Mouse (Mus musculus): Measurements from ENCODE around the gene Dnajc17. TPM values are rescaled to one million over a fixed set of nuclear protein-coding genes. Genes with fewer than 3 reads are reported as not detected.

Dnajc17 gene
- polyA plus RNA-seq, 1 experiment from 2014 or later: 24.9 TPM

DNA sequence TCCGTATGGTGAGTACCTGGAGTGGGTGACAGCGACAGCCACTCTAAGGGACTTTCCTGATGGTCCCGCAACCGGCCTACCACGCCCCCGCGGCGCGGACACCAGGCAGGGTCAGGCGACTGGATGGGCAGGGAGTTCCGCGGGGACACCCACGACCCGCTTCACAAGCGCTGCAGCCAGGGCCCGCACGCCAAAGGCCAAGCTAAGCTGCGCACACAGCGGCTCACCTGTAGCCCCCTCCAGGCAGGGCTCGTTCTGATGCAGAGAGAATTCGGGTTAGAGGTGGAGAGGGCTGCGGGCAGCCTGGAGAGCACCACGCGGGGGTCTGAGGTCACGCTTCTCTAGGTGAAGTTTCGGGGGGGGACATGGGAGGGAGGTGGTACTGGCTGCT, 40.7 kb downstream of the Dnajc17 start:
- H3K36me3 ChIP-seq: peaks cover 9% of the 10 kb centered on the region; the same call in 1 of the 2 replicates
- DNase-seq (ENCODE audit: low spot score): no peak
- peak overlapping the region; percentile 64 for H3K27ac ChIP-seq
- WGBS: 3% methylated on average over 26 of the region's 26 CpGs
- H3K9me3 ChIP-seq: no peaks in the 10 kb centered on the region
- H3K27me3 ChIP-seq (ENCODE audit: insufficient read depth, poor library complexity, severe bottlenecking): peaks cover 59% of the 10 kb centered on the region
- peaks cover 30% of the 10 kb centered on the region for H3K4me1 ChIP-seq (replicated peaks)
- peak overlapping the region; percentile 68 for H3K4me3 ChIP-seq

GRCm38 (mm10) chr2:119166901-119167865, 41.4 kb downstream of the Dnajc17 start, which contains the start of gene Gchfr:
TSS of gene Gchfr (plus strand) at chr2:119167773.
- Histone ChIP-seq H3K27ac (peak within 1 kb of the TSS; percentile 64), H3K4me1 (replicated peaks) (peaks cover 23% of the 10 kb centered on the region), H3K27me3 (ENCODE audit: insufficient read depth, poor library complexity, severe bottlenecking) (peaks cover 59% of the 10 kb centered on the region), H3K36me3 (peaks cover 5% of the 10 kb centered on the region; the same call in 1 of the 2 replicates), H3K9me3 (no peaks in the 10 kb centered on the region), H3K4me3 (peak within 1 kb of the TSS; percentile 68)
- peak; percentile 73 for DNase-seq (ENCODE audit: low spot score)
- WGBS: under 1% methylated on average over 60 of the region's 60 CpGs

DNA sequence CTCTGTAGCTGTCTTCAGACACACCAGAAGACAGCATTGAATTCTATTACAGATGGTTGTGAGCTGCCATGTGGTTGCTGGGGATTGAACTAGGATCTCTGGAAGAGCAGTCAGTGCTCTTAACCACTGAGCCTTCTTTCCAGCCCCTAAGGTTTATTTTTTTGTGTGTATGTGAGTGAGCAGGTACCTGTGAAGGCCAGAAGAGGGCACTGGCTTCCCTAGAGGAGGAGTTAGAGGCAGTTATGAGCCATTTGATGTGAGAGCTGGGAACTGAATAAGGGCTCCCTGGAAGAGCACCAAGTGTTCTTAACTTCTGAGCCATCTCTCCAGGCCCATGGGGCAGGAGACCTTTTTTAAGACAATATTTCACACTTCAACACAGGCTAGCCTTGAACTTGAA, 43.2 kb downstream of the Dnajc17 start:
- Histone ChIP-seq H3K27ac (no peak overlapping the region), H3K36me3 (no peaks in the 10 kb centered on the region), H3K27me3 (ENCODE audit: insufficient read depth, poor library complexity, severe bottlenecking) (peaks cover 59% of the 10 kb centered on the region), H3K9me3 (no peaks in the 10 kb centered on the region), H3K4me1 (replicated peaks) (peaks cover 23% of the 10 kb centered on the region), H3K4me3 (no peak overlapping the region)
- DNase-seq (ENCODE audit: low spot score): no peak

- H3K9me3 ChIP-seq: no peaks in the 10 kb centered on the region
- H3K4me1 ChIP-seq (replicated peaks): peaks cover 23% of the 10 kb centered on the region
- no peak overlapping the region for H3K4me3 ChIP-seq
- WGBS: 87% methylated on average over 4 of the region's 4 CpGs
- DNase-seq (ENCODE audit: low spot score): no peak
- H3K27me3 ChIP-seq (ENCODE audit: insufficient read depth, poor library complexity, severe bottlenecking): peaks cover 51% of the 10 kb centered on the region
- H3K27ac ChIP-seq: no peak overlapping the region
- H3K36me3 ChIP-seq: no peaks in the 10 kb centered on the region
Measured at GRCm38 (mm10) chr2:119163999-119164398, 44.6 kb downstream of the Dnajc17 start.

- Histone ChIP-seq H3K9me3 (no peaks in the 10 kb centered on the region), H3K27me3 (ENCODE audit: insufficient read depth, poor library complexity, severe bottlenecking) (peaks cover 43% of the 10 kb centered on the region), H3K27ac (no peak overlapping the region), H3K36me3 (no peaks in the 10 kb centered on the region), H3K4me1 (replicated peaks) (peaks cover 23% of the 10 kb centered on the region), H3K4me3 (no peak overlapping the region)
- no peak for DNase-seq (ENCODE audit: low spot score)
- WGBS: 70% methylated on average over 3 of the region's 3 CpGs
Measured at GRCm38 (mm10) chr2:119163135-119163534, 45.5 kb downstream of the Dnajc17 start.

DNA sequence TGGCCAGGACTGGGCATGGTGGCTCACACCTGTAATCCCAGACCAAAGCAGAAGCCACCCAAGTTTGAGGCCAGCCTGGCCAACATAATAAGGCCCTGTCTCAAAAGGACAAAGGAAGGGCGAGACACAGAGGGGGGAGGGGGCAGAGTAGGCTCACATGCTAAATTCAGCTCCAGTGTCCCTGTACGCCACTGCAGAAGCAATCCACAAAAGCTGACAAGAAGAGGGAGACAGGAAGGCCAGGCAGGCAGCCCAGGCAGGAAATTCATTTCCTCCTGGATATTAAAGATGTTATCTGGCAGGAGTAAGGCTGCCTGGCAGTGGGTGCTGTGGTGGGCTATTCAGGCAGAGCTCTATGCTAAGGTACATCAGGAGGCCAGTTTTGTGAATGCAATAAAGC, 47.3 kb downstream of the Dnajc17 start:
- Histone ChIP-seq H3K27ac (peak overlapping the region; percentile 35; the same call in 1 of the 2 replicates), H3K4me1 (replicated peaks) (peaks cover 16% of the 10 kb centered on the region), H3K9me3 (no peaks in the 10 kb centered on the region), H3K27me3 (ENCODE audit: insufficient read depth, poor library complexity, severe bottlenecking) (peaks cover 24% of the 10 kb centered on the region), H3K4me3 (no peak overlapping the region), H3K36me3 (no peaks in the 10 kb centered on the region)
- no peak for DNase-seq (ENCODE audit: low spot score)
- WGBS: 36% methylated on average over 2 of the region's 2 CpGs

- Histone ChIP-seq H3K36me3 (peaks cover 21% of the 10 kb centered on the region), H3K27ac (no peak overlapping the region), H3K4me1 (replicated peaks) (peaks cover 31% of the 10 kb centered on the region), H3K27me3 (ENCODE audit: insufficient read depth, poor library complexity, severe bottlenecking) (no peaks in the 10 kb centered on the region), H3K4me3 (peak overlapping the region; percentile 100; the same call in 1 of the 2 replicates), H3K9me3 (no peaks in the 10 kb centered on the region)
- DNase-seq (ENCODE audit: low spot score): no peak
Measured at GRCm38 (mm10) chr2:119157836-119158235, 50.8 kb downstream of the Dnajc17 start.

DNA sequence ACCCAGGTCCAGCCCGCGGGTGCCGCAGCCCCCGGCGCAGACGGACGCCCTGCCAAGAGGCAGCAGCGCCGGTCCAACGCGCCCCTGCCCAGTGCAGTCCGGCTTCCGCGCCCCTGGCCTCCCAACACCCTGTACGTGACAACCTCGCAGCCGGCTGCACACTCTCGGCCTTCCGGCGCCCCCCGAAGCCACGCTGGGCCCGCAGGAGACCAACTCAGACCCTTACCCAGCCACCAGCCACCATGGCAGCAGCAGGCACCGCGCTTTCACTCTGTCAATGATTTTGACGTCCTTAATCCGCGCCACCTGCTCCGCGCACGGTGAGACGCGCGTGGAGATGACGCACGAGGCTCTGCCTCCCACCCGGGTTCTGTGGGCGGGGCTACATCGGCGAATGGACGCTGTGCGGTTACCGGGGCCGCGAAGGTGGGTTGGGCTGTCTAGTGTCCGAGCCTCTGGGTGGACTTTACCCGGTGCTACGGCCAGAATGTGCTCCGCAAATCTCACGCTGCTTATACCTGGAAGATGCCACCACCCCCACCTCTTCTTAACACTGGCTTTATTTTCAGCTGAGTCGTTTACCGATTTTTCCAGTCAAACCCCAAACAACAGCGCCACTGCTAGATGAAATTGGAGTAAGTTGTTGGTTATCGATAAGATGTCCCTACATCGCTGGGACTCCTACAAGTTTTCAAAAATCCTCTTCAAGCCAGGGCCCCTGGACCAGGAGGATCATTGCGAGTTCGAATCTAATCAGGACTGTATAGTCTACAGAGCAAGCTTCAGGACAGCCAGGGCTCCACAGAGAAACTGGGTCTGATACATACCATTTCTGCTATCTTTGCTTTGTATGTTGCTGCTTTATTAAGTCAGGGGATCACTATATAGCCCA, 51.7 kb downstream of the Dnajc17 start, which contains the start of gene Rmdn3:
Gene Rmdn3 (minus strand): TSS at position 354 of the 892 bp plus-strand sequence.
- Histone ChIP-seq H3K4me1 (replicated peaks) (peaks cover 31% of the 10 kb centered on the region), H3K9me3 (no peaks in the 10 kb centered on the region), H3K27ac (peak within 1 kb of the TSS; percentile 93), H3K27me3 (ENCODE audit: insufficient read depth, poor library complexity, severe bottlenecking) (no peaks in the 10 kb centered on the region), H3K4me3 (peak within 1 kb of the TSS; percentile 100), H3K36me3 (peaks cover 30% of the 10 kb centered on the region)
- WGBS: 1% methylated on average over 57 of the region's 57 CpGs
- DNase-seq (ENCODE audit: low spot score): peak; percentile 93

- Histone ChIP-seq H3K27ac (peak overlapping the region; percentile 93), H3K4me3 (peak overlapping the region; percentile 100), H3K4me1 (replicated peaks) (peaks cover 28% of the 10 kb centered on the region), H3K27me3 (ENCODE audit: insufficient read depth, poor library complexity, severe bottlenecking) (no peaks in the 10 kb centered on the region), H3K9me3 (no peaks in the 10 kb centered on the region), H3K36me3 (peaks cover 37% of the 10 kb centered on the region)
- 10% methylated on average over 34 of the region's 34 CpGs for WGBS
- no peak for DNase-seq (ENCODE audit: low spot score)
Measured at GRCm38 (mm10) chr2:119156081-119156680, 52.4 kb downstream of the Dnajc17 start.

DNA sequence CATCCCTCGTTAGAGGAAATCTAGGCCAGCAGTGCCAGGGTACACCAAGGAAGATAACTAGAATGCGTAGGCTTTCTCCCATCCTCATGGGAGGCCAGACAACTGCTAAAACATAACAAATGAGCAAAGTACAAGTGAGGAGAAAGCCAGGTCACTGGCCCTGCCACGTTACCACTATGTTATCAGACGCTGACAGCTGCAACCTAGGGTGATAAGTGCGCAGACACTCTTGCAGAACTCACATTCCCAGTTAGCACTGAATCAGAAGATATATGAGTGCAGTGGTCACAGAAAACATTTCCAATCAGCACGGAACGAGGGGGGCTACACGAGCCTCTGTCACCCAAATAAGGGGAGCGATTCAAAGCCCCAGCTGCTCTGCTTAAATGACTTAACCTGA, 53.2 kb downstream of the Dnajc17 start:
- Histone ChIP-seq H3K27ac (no peak overlapping the region), H3K27me3 (ENCODE audit: insufficient read depth, poor library complexity, severe bottlenecking) (no peaks in the 10 kb centered on the region), H3K36me3 (peaks cover 45% of the 10 kb centered on the region), H3K9me3 (no peaks in the 10 kb centered on the region), H3K4me3 (peak overlapping the region; percentile 100; the same call in 1 of the 2 replicates), H3K4me1 (replicated peaks) (peaks cover 26% of the 10 kb centered on the region)
- WGBS: 90% methylated on average over 9 of the region's 9 CpGs
- no peak for DNase-seq (ENCODE audit: low spot score)

GRCm38 (mm10) chr2:119154683-119155082, 53.9 kb downstream of the Dnajc17 start:
- 81% methylated on average over 2 of the region's 2 CpGs for WGBS
- H3K27ac ChIP-seq: no peak overlapping the region

GRCm38 (mm10) chr2:119152255-119152654, 56.3 kb downstream of the Dnajc17 start:
- Histone ChIP-seq H3K27me3 (ENCODE audit: insufficient read depth, poor library complexity, severe bottlenecking) (no peaks in the 10 kb centered on the region), H3K4me1 (replicated peaks) (peaks cover 22% of the 10 kb centered on the region), H3K27ac (no peak overlapping the region), H3K4me3 (no peak overlapping the region), H3K36me3 (peaks cover 77% of the 10 kb centered on the region), H3K9me3 (no peaks in the 10 kb centered on the region)
- DNase-seq (ENCODE audit: low spot score): no peak
- WGBS: 90% methylated on average over 6 of the region's 6 CpGs

More at GRCm38 (mm10) chr2:119154683-119155082, 53.9 kb downstream of the Dnajc17 start:
- Histone ChIP-seq H3K36me3 (peaks cover 52% of the 10 kb centered on the region), H3K27me3 (ENCODE audit: insufficient read depth, poor library complexity, severe bottlenecking) (no peaks in the 10 kb centered on the region), H3K4me1 (replicated peaks) (peaks cover 26% of the 10 kb centered on the region), H3K9me3 (no peaks in the 10 kb centered on the region), H3K4me3 (no peak overlapping the region)
- DNase-seq (ENCODE audit: low spot score): no peak
